Mouse (Mus musculus): ENCODE data around the gene Khdrbs1. TPM values are rescaled to one million over a fixed set of nuclear protein-coding genes. Genes with fewer than 3 reads are reported as not detected.

Khdrbs1 gene
- 100 and 131 TPM in 2 replicates for polyA plus RNA-seq (2014; fragmentation: Nextera tagmentation; extraction: Ambion mirVana)

GRCm38 (mm10) chr4:129742232-129743009 is at the start of gene Khdrbs1:
Gene Khdrbs1 (minus strand): TSS chr4:129742303.
- peaks cover 6% of the 10 kb centered on the region; the same call in 1 of the 2 replicates for H3K4me1 ChIP-seq (ENCODE audit: control insufficient read depth, insufficient read depth, low read length)
- peak; percentile 93 for ATAC-seq (ENCODE audit: low FRiP score, low TSS enrichment)
- no peaks in the 10 kb centered on the region; the same call in 1 of the 2 replicates for H3K36me3 ChIP-seq (ENCODE audit: control insufficient read depth, insufficient read depth, low read length)
- no peaks in the 10 kb centered on the region for H3K27me3 ChIP-seq (ENCODE audit: control insufficient read depth, insufficient read depth, low read length)
- H3K9me3 ChIP-seq (ENCODE audit: control insufficient read depth, low read length): no peaks in the 10 kb centered on the region
- WGBS: under 1% methylated on average over 72 of the region's 76 CpGs
- peak within 1 kb of the TSS; percentile 100 for H3K4me3 ChIP-seq (ENCODE audit: low read length)
- peak within 1 kb of the TSS; percentile 73 for H3K4me2 ChIP-seq (replicated peaks; ENCODE audit: low read depth, low read length)
- peak within 1 kb of the TSS; percentile 100 for H3K9ac ChIP-seq (ENCODE audit: low read depth, low read length)
- H3K27ac ChIP-seq (ENCODE audit: low read depth, low read length): peak within 1 kb of the TSS; percentile 98

GRCm38 (mm10) chr4:129791399-129791798 is 49.3 kb upstream of the Khdrbs1 start:
- WGBS: 20% methylated on average over 1 of the region's 1 CpGs
- Histone ChIP-seq H3K9me3 (ENCODE audit: control insufficient read depth, low read length) (no peaks in the 10 kb centered on the region), H3K4me2 (replicated peaks; ENCODE audit: low read depth, low read length) (no peak overlapping the region), H3K27ac (ENCODE audit: low read depth, low read length) (no peak overlapping the region), H3K4me3 (ENCODE audit: low read length) (no peak overlapping the region), H3K9ac (ENCODE audit: low read depth, low read length) (no peak overlapping the region), H3K36me3 (ENCODE audit: control insufficient read depth, insufficient read depth, low read length) (no peaks in the 10 kb centered on the region), H3K4me1 (ENCODE audit: control insufficient read depth, insufficient read depth, low read length) (peaks cover 26% of the 10 kb centered on the region), H3K27me3 (ENCODE audit: control insufficient read depth, insufficient read depth, low read length) (no peaks in the 10 kb centered on the region)
- no peak for ATAC-seq (ENCODE audit: low FRiP score, low TSS enrichment)

- Histone ChIP-seq H3K36me3 (ENCODE audit: control insufficient read depth, insufficient read depth, low read length) (no peaks in the 10 kb centered on the region), H3K4me3 (ENCODE audit: low read length) (no peak overlapping the region), H3K27ac (ENCODE audit: low read depth, low read length) (no peak overlapping the region), H3K9ac (ENCODE audit: low read depth, low read length) (no peak overlapping the region), H3K27me3 (ENCODE audit: control insufficient read depth, insufficient read depth, low read length) (no peaks in the 10 kb centered on the region), H3K4me2 (replicated peaks; ENCODE audit: low read depth, low read length) (no peak overlapping the region), H3K9me3 (ENCODE audit: control insufficient read depth, low read length) (no peaks in the 10 kb centered on the region), H3K4me1 (ENCODE audit: control insufficient read depth, insufficient read depth, low read length) (peaks cover 17% of the 10 kb centered on the region)
- WGBS: 35% methylated on average over 3 of the region's 3 CpGs
- ATAC-seq (ENCODE audit: low FRiP score, low TSS enrichment): no peak
Measured at GRCm38 (mm10) chr4:129790475-129790874, 48.4 kb upstream of the Khdrbs1 start.

- Histone ChIP-seq H3K4me1 (ENCODE audit: control insufficient read depth, insufficient read depth, low read length) (peaks cover 8% of the 10 kb centered on the region), H3K4me3 (ENCODE audit: low read length) (no peak overlapping the region)
- WGBS: 98% methylated on average over 2 of the region's 2 CpGs
Measured at GRCm38 (mm10) chr4:129789635-129790034, 47.5 kb upstream of the Khdrbs1 start.

GRCm38 (mm10) chr4:129788693-129789092 is 46.6 kb upstream of the Khdrbs1 start:
- Histone ChIP-seq H3K9me3 (ENCODE audit: control insufficient read depth, low read length) (no peaks in the 10 kb centered on the region), H3K4me3 (ENCODE audit: low read length) (no peak overlapping the region), H3K4me2 (replicated peaks; ENCODE audit: low read depth, low read length) (no peak overlapping the region), H3K9ac (ENCODE audit: low read depth, low read length) (no peak overlapping the region), H3K4me1 (ENCODE audit: control insufficient read depth, insufficient read depth, low read length) (peaks cover 4% of the 10 kb centered on the region; the same call in 1 of the 2 replicates), H3K36me3 (ENCODE audit: control insufficient read depth, insufficient read depth, low read length) (no peaks in the 10 kb centered on the region), H3K27ac (ENCODE audit: low read depth, low read length) (no peak overlapping the region), H3K27me3 (ENCODE audit: control insufficient read depth, insufficient read depth, low read length) (no peaks in the 10 kb centered on the region)
- 10% methylated on average over 8 of the region's 8 CpGs for WGBS
- ATAC-seq (ENCODE audit: low FRiP score, low TSS enrichment): 0 out of 2 replicates have a peak, but pooled peaks have one; percentile 20

More at GRCm38 (mm10) chr4:129789635-129790034, 47.5 kb upstream of the Khdrbs1 start:
- Histone ChIP-seq H3K27ac (ENCODE audit: low read depth, low read length) (no peak overlapping the region), H3K9ac (ENCODE audit: low read depth, low read length) (no peak overlapping the region), H3K36me3 (ENCODE audit: control insufficient read depth, insufficient read depth, low read length) (no peaks in the 10 kb centered on the region), H3K27me3 (ENCODE audit: control insufficient read depth, insufficient read depth, low read length) (no peaks in the 10 kb centered on the region), H3K4me2 (replicated peaks; ENCODE audit: low read depth, low read length) (no peak overlapping the region), H3K9me3 (ENCODE audit: control insufficient read depth, low read length) (no peaks in the 10 kb centered on the region)
- ATAC-seq (ENCODE audit: low FRiP score, low TSS enrichment): no peak

GRCm38 (mm10) chr4:129785178-129785577 is 43.1 kb upstream of the Khdrbs1 start:
- H3K36me3 ChIP-seq (ENCODE audit: control insufficient read depth, insufficient read depth, low read length): no peaks in the 10 kb centered on the region
- 0 out of 2 replicates have a peak, but pooled peaks have one; percentile 13 for ATAC-seq (ENCODE audit: low FRiP score, low TSS enrichment)
- no peaks in the 10 kb centered on the region for H3K27me3 ChIP-seq (ENCODE audit: control insufficient read depth, insufficient read depth, low read length)
- H3K27ac ChIP-seq (ENCODE audit: low read depth, low read length): no peak overlapping the region
- H3K9ac ChIP-seq (ENCODE audit: low read depth, low read length): no peak overlapping the region
- 4% methylated on average over 4 of the region's 4 CpGs for WGBS
- H3K4me2 ChIP-seq (replicated peaks; ENCODE audit: low read depth, low read length): no peak overlapping the region
- no peak overlapping the region for H3K4me3 ChIP-seq (ENCODE audit: low read length)
- H3K4me1 ChIP-seq (ENCODE audit: control insufficient read depth, insufficient read depth, low read length): no peaks in the 10 kb centered on the region; the same call in 1 of the 2 replicates
- no peaks in the 10 kb centered on the region for H3K9me3 ChIP-seq (ENCODE audit: control insufficient read depth, low read length)

- Histone ChIP-seq H3K36me3 (ENCODE audit: control insufficient read depth, insufficient read depth, low read length) (no peaks in the 10 kb centered on the region), H3K4me2 (replicated peaks; ENCODE audit: low read depth, low read length) (no peak overlapping the region), H3K4me3 (ENCODE audit: low read length) (no peak overlapping the region), H3K9me3 (ENCODE audit: control insufficient read depth, low read length) (no peaks in the 10 kb centered on the region), H3K9ac (ENCODE audit: low read depth, low read length) (no peak overlapping the region), H3K4me1 (ENCODE audit: control insufficient read depth, insufficient read depth, low read length) (no peaks in the 10 kb centered on the region; the same call in 1 of the 2 replicates), H3K27me3 (ENCODE audit: control insufficient read depth, insufficient read depth, low read length) (no peaks in the 10 kb centered on the region), H3K27ac (ENCODE audit: low read depth, low read length) (no peak overlapping the region)
- ATAC-seq (ENCODE audit: low FRiP score, low TSS enrichment): no peak
- WGBS: 81% methylated on average over 5 of the region's 5 CpGs
Measured at GRCm38 (mm10) chr4:129783506-129783905, 41.4 kb upstream of the Khdrbs1 start.

GRCm38 (mm10) chr4:129782857-129783331 is 40.8 kb upstream of the Khdrbs1 start:
- no peak overlapping the region for H3K27ac ChIP-seq (ENCODE audit: low read depth, low read length)
- H3K4me1 ChIP-seq (ENCODE audit: control insufficient read depth, insufficient read depth, low read length): no peaks in the 10 kb centered on the region; the same call in 1 of the 2 replicates
- ATAC-seq (ENCODE audit: low FRiP score, low TSS enrichment): peak; percentile 58; the same call in 1 of the 2 replicates
- 23% methylated on average over 3 of the region's 3 CpGs for WGBS
- no peak overlapping the region for H3K4me3 ChIP-seq (ENCODE audit: low read length)
- H3K4me2 ChIP-seq (replicated peaks; ENCODE audit: low read depth, low read length): no peak overlapping the region
- H3K9me3 ChIP-seq (ENCODE audit: control insufficient read depth, low read length): no peaks in the 10 kb centered on the region
- no peaks in the 10 kb centered on the region for H3K27me3 ChIP-seq (ENCODE audit: control insufficient read depth, insufficient read depth, low read length)
- H3K36me3 ChIP-seq (ENCODE audit: control insufficient read depth, insufficient read depth, low read length): no peaks in the 10 kb centered on the region
- H3K9ac ChIP-seq (ENCODE audit: low read depth, low read length): no peak overlapping the region

All from kidney, embryonic 14.5 days (tissue).